Comparison of ENCODE assay signal across 27 mouse cellular contexts in the genomic region with DNA sequence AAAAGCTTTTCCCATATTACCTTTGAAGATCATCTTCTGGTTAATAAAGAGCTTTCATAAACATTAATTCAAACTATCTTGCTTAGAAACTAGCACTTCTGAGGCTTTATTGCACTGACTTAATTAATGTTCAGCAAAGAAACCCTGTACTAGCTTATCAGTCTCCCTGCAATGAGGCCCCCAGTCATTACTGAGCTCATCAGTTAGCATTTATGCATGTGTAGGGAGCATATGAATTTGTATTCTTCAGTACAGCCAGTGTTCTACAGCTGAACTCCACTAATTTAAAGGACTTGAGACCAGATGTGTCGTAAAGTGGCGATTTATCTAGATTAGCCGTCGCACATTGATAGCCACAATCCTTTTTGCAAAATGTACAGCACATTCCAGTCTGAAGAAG.
DNase-seq lines count a peak whose midpoint lies in the region; ATAC-seq lines count a peak whose summit lies in the region.
"Had no signal": no experiment of that assay in that cellular context is flagged by ENCODE, and none has a peak within 500 bp of the region (broad histone marks: within the 10 kb centered on the region; RNA-seq: fewer than 3 reads in every experiment).

No protein-coding gene starts in this region.

- 0 out of 2 replicates have a peak, but pooled peaks have one; percentile 26 for ATAC-seq in hindbrain, embryonic 14.5 days (ENCODE audit: low FRiP score)
- ATAC-seq in hindbrain, embryonic 16.5 days: no peak; the same call in 1 of the 2 replicates
- ATAC-seq in midbrain, embryonic 14.5 days (ENCODE audit: low FRiP score, low TSS enrichment): no peak
- ATAC-seq in midbrain, embryonic 16.5 days: no peak; the same call in 1 of the 2 replicates
- peak; percentile 53 for ATAC-seq in neural tube, embryonic 14.5 days (ENCODE audit: low read depth)
- ATAC-seq in forebrain, embryonic 11.5 days (replicated peaks; ENCODE audit: low FRiP score): no peak
- ATAC-seq: CD4-positive, CD25-positive, alpha-beta regulatory T cell, adult 4 months; forebrain, embryonic 13.5 days; forebrain, embryonic 15.5 days; forebrain, postnatal 0 days had no signal

- H3K4me2 ChIP-seq in hindbrain, embryonic 14.5 days (replicated peaks): no peak overlapping the region
- H3K4me2 ChIP-seq in hindbrain, embryonic 16.5 days (ENCODE audit: low read length): no peak overlapping the region
- no peak overlapping the region for H3K4me2 ChIP-seq in midbrain, embryonic 14.5 days (ENCODE audit: low read length)
- no peak overlapping the region for H3K4me2 ChIP-seq in midbrain, embryonic 16.5 days (ENCODE audit: low read length)
- H3K4me2 ChIP-seq in neural tube, embryonic 14.5 days (ENCODE audit: low read depth, low read length): no peak overlapping the region
- no peak overlapping the region for H3K4me2 ChIP-seq in forebrain, embryonic 11.5 days (ENCODE audit: low read depth, low read length, severe bottlenecking)
- H3K4me2 ChIP-seq: embryonic facial prominence, embryonic 13.5 days; embryonic facial prominence, embryonic 15.5 days; forebrain, embryonic 13.5 days; forebrain, embryonic 15.5 days had no signal

- H3K4me3 ChIP-seq in hindbrain, embryonic 14.5 days (replicated peaks; ENCODE audit: low read length): no peak overlapping the region
- H3K4me3 ChIP-seq in hindbrain, embryonic 16.5 days (ENCODE audit: low read length): no peak overlapping the region
- H3K4me3 ChIP-seq in midbrain, embryonic 14.5 days (replicated peaks; ENCODE audit: low read depth, low read length): no peak overlapping the region
- no peak overlapping the region for H3K4me3 ChIP-seq in midbrain, embryonic 16.5 days (ENCODE audit: low read depth, low read length)
- no peak overlapping the region for H3K4me3 ChIP-seq in neural tube, embryonic 14.5 days (ENCODE audit: low read depth, low read length)
- H3K4me3 ChIP-seq in forebrain, embryonic 11.5 days (ENCODE audit: low read depth, low read length): no peak overlapping the region
- H3K4me3 ChIP-seq: embryonic facial prominence, embryonic 13.5 days; embryonic facial prominence, embryonic 15.5 days; erythroblast, embryonic 14.5 days; forebrain, embryonic 10.5 days; forebrain, embryonic 13.5 days; forebrain, embryonic 15.5 days had no signal

- no peak overlapping the region for H3K27ac ChIP-seq in hindbrain, embryonic 14.5 days
- H3K27ac ChIP-seq in hindbrain, embryonic 16.5 days (ENCODE audit: low read depth, low read length): no peak overlapping the region
- H3K27ac ChIP-seq in midbrain, embryonic 14.5 days (replicated peaks; ENCODE audit: low read depth, low read length): no peak overlapping the region
- H3K27ac ChIP-seq in midbrain, embryonic 16.5 days (ENCODE audit: low read length): no peak overlapping the region
- no peak overlapping the region; the same call in 1 of the 2 replicates for H3K27ac ChIP-seq in neural tube, embryonic 14.5 days (ENCODE audit: low read depth, low read length)
- H3K27ac ChIP-seq in forebrain, embryonic 11.5 days (ENCODE audit: low read depth, low read length): no peak overlapping the region
- H3K27ac ChIP-seq: embryonic facial prominence, embryonic 13.5 days; embryonic facial prominence, embryonic 15.5 days; forebrain, embryonic 10.5 days; forebrain, embryonic 13.5 days; forebrain, embryonic 15.5 days had no signal

- no peaks in the 10 kb centered on the region for H3K27me3 ChIP-seq in hindbrain, embryonic 14.5 days (ENCODE audit: control insufficient read depth, insufficient read depth, low read length)
- H3K27me3 ChIP-seq in hindbrain, embryonic 16.5 days (replicated peaks; ENCODE audit: control insufficient read depth, insufficient read depth, low read length): no peaks in the 10 kb centered on the region; the same call in 1 of the 2 replicates
- 0 out of 2 replicates have a peak, but pooled peaks cover 2% of the 10 kb centered on the region for H3K27me3 ChIP-seq in midbrain, embryonic 14.5 days (ENCODE audit: control insufficient read depth, insufficient read depth, low read length)
- H3K27me3 ChIP-seq in midbrain, embryonic 16.5 days (ENCODE audit: control insufficient read depth, insufficient read depth, low read depth, low read length): no peaks in the 10 kb centered on the region
- no peaks in the 10 kb centered on the region for H3K27me3 ChIP-seq in neural tube, embryonic 14.5 days (ENCODE audit: control insufficient read depth, insufficient read depth, low read length)
- no peaks in the 10 kb centered on the region for H3K27me3 ChIP-seq in forebrain, embryonic 11.5 days (ENCODE audit: control insufficient read depth, insufficient read depth, low read length)
- H3K27me3 ChIP-seq: CH12.LX; embryonic facial prominence, embryonic 13.5 days; embryonic facial prominence, embryonic 15.5 days; forebrain, embryonic 13.5 days; forebrain, embryonic 15.5 days had no signal

- H3K36me3 ChIP-seq in hindbrain, embryonic 14.5 days (replicated peaks; ENCODE audit: control insufficient read depth, insufficient read depth): no peaks in the 10 kb centered on the region
- H3K36me3 ChIP-seq in hindbrain, embryonic 16.5 days (ENCODE audit: control insufficient read depth, insufficient read depth, low read length): no peaks in the 10 kb centered on the region
- H3K36me3 ChIP-seq in midbrain, embryonic 14.5 days (ENCODE audit: control insufficient read depth, insufficient read depth, low read length): no peaks in the 10 kb centered on the region
- no peaks in the 10 kb centered on the region for H3K36me3 ChIP-seq in midbrain, embryonic 16.5 days (ENCODE audit: control insufficient read depth, insufficient read depth, low read length)
- H3K36me3 ChIP-seq in neural tube, embryonic 14.5 days (ENCODE audit: control insufficient read depth, insufficient read depth, low read length): no peaks in the 10 kb centered on the region
- no peaks in the 10 kb centered on the region for H3K36me3 ChIP-seq in forebrain, embryonic 11.5 days (ENCODE audit: control insufficient read depth, insufficient read depth, low read length)
- H3K36me3 ChIP-seq: embryonic facial prominence, embryonic 13.5 days; embryonic facial prominence, embryonic 15.5 days; forebrain, embryonic 10.5 days; forebrain, embryonic 15.5 days; G1E had no signal

- peaks cover 12% of the 10 kb centered on the region; the same call in 1 of the 2 replicates for H3K4me1 ChIP-seq in hindbrain, embryonic 14.5 days (replicated peaks; ENCODE audit: control insufficient read depth, insufficient read depth, low read length)
- H3K4me1 ChIP-seq in hindbrain, embryonic 16.5 days (ENCODE audit: control insufficient read depth, insufficient read depth, low read depth, low read length): peaks cover 5% of the 10 kb centered on the region; the same call in 1 of the 2 replicates
- no peaks in the 10 kb centered on the region; the same call in 1 of the 2 replicates for H3K4me1 ChIP-seq in midbrain, embryonic 14.5 days (ENCODE audit: control insufficient read depth, insufficient read depth, low read length)
- peaks cover 4% of the 10 kb centered on the region; the same call in 1 of the 2 replicates for H3K4me1 ChIP-seq in midbrain, embryonic 16.5 days (ENCODE audit: control insufficient read depth, insufficient read depth, low read length)
- H3K4me1 ChIP-seq in neural tube, embryonic 14.5 days (ENCODE audit: control insufficient read depth, insufficient read depth, low read length): peaks cover 13% of the 10 kb centered on the region
- no peaks in the 10 kb centered on the region for H3K4me1 ChIP-seq in forebrain, embryonic 11.5 days (replicated peaks; ENCODE audit: control insufficient read depth, insufficient read depth, low read length)
- H3K4me1 ChIP-seq: embryonic facial prominence, embryonic 13.5 days; embryonic facial prominence, embryonic 15.5 days; forebrain, embryonic 10.5 days; forebrain, embryonic 13.5 days; forebrain, embryonic 15.5 days had no signal

- no peak for DNase-seq in hindbrain, embryonic 14.5 days (ENCODE audit: low spot score)
- peak; percentile 11 for DNase-seq in midbrain, embryonic 14.5 days
- peak; percentile 6 for DNase-seq in MN1 (ENCODE audit: low spot score)
- no peak for DNase-seq in yolk sac, embryonic 10.5 days (ENCODE audit: low spot score)
- DNase-seq in forebrain, embryonic 11.5 days (ENCODE audit: low spot score): no peak
- DNase-seq: adrenal gland, adult 2 months; adrenal gland, postnatal 10 days; adrenal gland, postnatal 25 days; B cell, adult 2 months; cerebellum, adult 11-12 months; cerebellum, adult 2 months; cerebellum, adult 9-10 months; cerebellum, postnatal 10 days; cerebellum, postnatal 25 days; forebrain, postnatal 0 days had no signal

- 76% methylated on average over 4 of the region's 4 CpGs for WGBS in hindbrain, embryonic 14.5 days
- 71% methylated on average over 4 of the region's 4 CpGs for WGBS in hindbrain, embryonic 16.5 days
- 71% methylated on average over 4 of the region's 4 CpGs for WGBS in midbrain, embryonic 14.5 days
- WGBS in midbrain, embryonic 16.5 days: 61% methylated on average over 4 of the region's 4 CpGs
- WGBS in neural tube, embryonic 14.5 days: 45% methylated on average over 4 of the region's 4 CpGs
- 87% methylated on average over 4 of the region's 4 CpGs for WGBS in forebrain, embryonic 11.5 days

- no peaks in the 10 kb centered on the region for H3K9me3 ChIP-seq in hindbrain, embryonic 14.5 days (ENCODE audit: control insufficient read depth, low read length)
- no peaks in the 10 kb centered on the region for H3K9me3 ChIP-seq in hindbrain, embryonic 16.5 days (ENCODE audit: control insufficient read depth, low read length)
- no peaks in the 10 kb centered on the region for H3K9me3 ChIP-seq in midbrain, embryonic 14.5 days (ENCODE audit: control insufficient read depth, low read length)
- no peaks in the 10 kb centered on the region for H3K9me3 ChIP-seq in midbrain, embryonic 16.5 days (replicated peaks; ENCODE audit: control insufficient read depth, low read length, poor library complexity, severe bottlenecking)
- H3K9me3 ChIP-seq in neural tube, embryonic 14.5 days (ENCODE audit: control insufficient read depth, low read length): no peaks in the 10 kb centered on the region
- no peaks in the 10 kb centered on the region for H3K9me3 ChIP-seq in forebrain, embryonic 11.5 days (ENCODE audit: control insufficient read depth, low read length)
- H3K9me3 ChIP-seq: embryonic facial prominence, embryonic 13.5 days; embryonic facial prominence, embryonic 15.5 days; forebrain, embryonic 10.5 days; forebrain, embryonic 13.5 days; forebrain, embryonic 15.5 days; G1E had no signal

- no peak overlapping the region for H3K9ac ChIP-seq in hindbrain, embryonic 14.5 days
- H3K9ac ChIP-seq in hindbrain, embryonic 16.5 days (ENCODE audit: low read depth, low read length): no peak overlapping the region
- no peak overlapping the region for H3K9ac ChIP-seq in midbrain, embryonic 14.5 days (replicated peaks; ENCODE audit: low read length)
- no peak overlapping the region for H3K9ac ChIP-seq in midbrain, embryonic 16.5 days (ENCODE audit: low read depth, low read length)
- H3K9ac ChIP-seq in neural tube, embryonic 14.5 days (replicated peaks; ENCODE audit: low read depth, low read length): no peak overlapping the region
- H3K9ac ChIP-seq in forebrain, embryonic 11.5 days (ENCODE audit: low read length): no peak overlapping the region
- H3K9ac ChIP-seq: embryonic facial prominence, embryonic 13.5 days; embryonic facial prominence, embryonic 15.5 days; forebrain, embryonic 13.5 days; forebrain, embryonic 15.5 days; forebrain, postnatal 0 days had no signal

Comparison
In these comparisons a context has a peak if more than half of its experiments do, and no peak if none do; other contexts are left out.
1. ATAC-seq: peak in hindbrain, embryonic 14.5 days (single experiment) and neural tube, embryonic 14.5 days (single experiment); none in hindbrain, embryonic 16.5 days (single experiment), midbrain, embryonic 14.5 days (single experiment), midbrain, embryonic 16.5 days (single experiment) and forebrain, embryonic 11.5 days (single experiment).
2. DNase-seq: peak in midbrain, embryonic 14.5 days (single experiment) and MN1 (single experiment); none in hindbrain, embryonic 14.5 days (single experiment), yolk sac, embryonic 10.5 days (single experiment) and forebrain, embryonic 11.5 days (single experiment).